Mouse (Mus musculus): ENCODE data around the gene Snapc2.
A peak's percentile ranks its signal among the peaks of the same experiment; 100 is the strongest.

DNA sequence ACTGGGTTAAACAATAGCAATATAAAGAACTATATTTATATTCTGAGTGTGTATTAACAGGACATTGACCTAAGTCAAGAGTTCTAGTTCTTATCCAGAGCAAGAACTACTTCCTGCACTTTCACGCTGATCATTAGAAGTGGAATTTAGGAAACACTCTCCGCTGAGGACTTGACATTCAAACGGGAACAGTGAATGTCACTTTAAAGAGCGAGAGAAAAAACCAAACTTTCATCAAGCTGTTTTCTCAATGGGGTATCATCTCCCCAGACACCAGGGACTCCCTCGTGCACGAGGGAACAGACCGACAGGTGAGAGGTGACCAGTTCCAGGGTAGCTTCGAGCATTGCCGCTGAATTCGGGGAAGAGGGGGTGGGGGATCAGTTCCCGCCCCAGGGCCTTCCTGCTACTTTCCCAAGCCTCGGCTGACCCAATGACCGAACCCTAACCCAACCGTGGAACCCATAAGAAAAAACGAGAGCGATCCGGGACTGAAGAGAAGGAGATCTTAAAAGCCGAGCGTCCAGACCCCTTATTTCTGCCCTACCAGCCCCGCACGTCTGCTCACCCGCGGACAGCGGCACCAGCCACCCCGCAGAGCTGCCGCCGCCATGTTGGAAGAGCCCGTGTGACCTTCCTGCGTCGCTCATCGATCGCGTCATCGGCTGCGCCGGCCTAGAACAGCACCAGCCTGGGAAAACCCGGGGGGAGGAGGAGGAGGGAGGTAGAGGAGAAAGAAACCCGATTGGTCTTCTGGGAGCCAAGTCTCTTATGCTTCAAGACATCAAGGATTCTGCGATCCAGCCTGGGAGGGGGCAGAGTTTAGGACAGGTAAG is 22.6 kb downstream of the Snapc2 start, which contains the start of gene Timm44:
- TF ChIP-seq POLR2A (IDR thresholded peaks at IDR 0.05; ENCODE audit: low read depth, low read length), result peak; percentile 58
- no peak for TF ChIP-seq CTCF (IDR thresholded peaks at IDR 0.05; ENCODE audit: extremely low read depth, insufficient read depth, insufficient read length, insufficient replicate concordance)
